Mouse (Mus musculus) CH12.LX (cell line): ENCODE measurements around the gene Vps72. TPM values are rescaled to one million over a fixed set of nuclear protein-coding genes. Genes with fewer than 3 reads are reported as not detected.

Experiments
- DNase-seq: peaks from one replicate; pipeline ENCODE4 v3.0.0-alpha.2; 2013; ENCODE audit errors: extremely low read depth
- H3K27ac ChIP-seq: 2 replicates; pipeline ENCODE4 v1.5.1; 2012; ENCODE audit warnings: low read depth, mild to moderate bottlenecking, control low read depth, moderate library complexity; ENCODE audit not compliant: insufficient read depth
- H3K27me3 ChIP-seq: replicated peaks from 2 replicates; pipeline ENCODE3; 2012; ENCODE audit warnings: inconsistent platforms
- H3K36me3 ChIP-seq, 2 experiments: replicated peaks in 1 of 2; 2 replicates each; pipeline versions ENCODE3 to v1.6.1; 2012; ENCODE audit warnings: inconsistent platforms in 1 of 2, low read length in 1 of 2, mild to moderate bottlenecking in 1 of 2, mixed read lengths in 1 of 2, moderate library complexity in 1 of 2; ENCODE audit not compliant: control insufficient read depth in 1 of 2, insufficient read depth in 1 of 2
- H3K4me1 ChIP-seq, 2 experiments: 2 replicates each; pipeline ENCODE4 v1.6.1; 2012; ENCODE audit warnings: inconsistent platforms in 1 of 2, moderate library complexity in 1 of 2; ENCODE audit not compliant: insufficient read depth in 2 of 2, control insufficient read depth in 1 of 2
- H3K4me2 ChIP-seq: 2 replicates; pipeline ENCODE4 v1.6.1; 2012; ENCODE audit warnings: low read depth, mild to moderate bottlenecking, control low read depth; ENCODE audit not compliant: poor library complexity, insufficient read depth, severe bottlenecking
- H3K4me3 ChIP-seq, 3 experiments: fragments of 150-350 bp in 1 of 3; sonication (generic) in 1 of 3; replicated peaks in 1 of 3; 2 replicates each; pipeline versions ENCODE3 to v1.5.1; 2011 to 2012; ENCODE audit warnings: low read depth in 2 of 3, low read length in 2 of 3, mild to moderate bottlenecking in 2 of 3, moderate library complexity in 2 of 3, control low read depth in 1 of 3, improper control_type of control experiment in 1 of 3, inconsistent platforms in 1 of 3, mixed read lengths in 1 of 3; ENCODE audit not compliant: poor library complexity in 1 of 3
- H3K79me2 ChIP-seq: replicated peaks from 2 replicates; pipeline ENCODE4 v1.6.1; 2012; ENCODE audit warnings: mild to moderate bottlenecking, moderate library complexity; ENCODE audit not compliant: control insufficient read depth, poor library complexity, insufficient read depth, severe bottlenecking; ENCODE audit errors: extremely low read depth
- H3K9ac ChIP-seq: 2 replicates; pipeline ENCODE4 v1.6.1; 2012; ENCODE audit warnings: low read depth, mild to moderate bottlenecking, control low read depth, moderate library complexity; ENCODE audit not compliant: insufficient read depth
- H3K9me3 ChIP-seq: replicated peaks from 2 replicates; pipeline ENCODE3; 2012; ENCODE audit warnings: low read length, inconsistent platforms, mixed read lengths
- CHD2 ChIP-seq: IDR thresholded peaks from 2 replicates; pipeline ENCODE4 v1.6.1; 2011; ENCODE audit warnings: low read length, improper control_type of control experiment
- CTCF ChIP-seq, 2 experiments: IDR thresholded peaks in 1 of 2; conservative IDR thresholded peaks in 1 of 2; 2 replicates each; pipeline ENCODE4 v1.5.1; 2011 to 2012; ENCODE audit warnings: low read depth in 2 of 2, low read length in 2 of 2, improper control_type of control experiment in 1 of 2, inconsistent platforms in 1 of 2, mild to moderate bottlenecking in 1 of 2, moderate library complexity in 1 of 2
- EP300 ChIP-seq: IDR thresholded peaks from 2 replicates; pipeline ENCODE4 v1.6.1; 2011; ENCODE audit warnings: low read length, improper control_type of control experiment
- GABPA ChIP-seq: IDR thresholded peaks from 2 replicates; pipeline ENCODE4 v1.6.1; 2012; ENCODE audit warnings: low read depth, low read length, improper control_type of control experiment, inconsistent platforms; ENCODE audit not compliant: insufficient replicate concordance
- IRF4 ChIP-seq: IDR thresholded peaks from 2 replicates; pipeline ENCODE4 v1.6.1; 2014; ENCODE audit warnings: low read depth, mild to moderate bottlenecking, inconsistent platforms, low read length, improper control_type of control experiment
- JUN ChIP-seq: IDR thresholded peaks from 2 replicates; pipeline ENCODE4 v1.6.1; 2011; ENCODE audit warnings: low read depth, mild to moderate bottlenecking, low read length, improper control_type of control experiment, moderate library complexity; ENCODE audit not compliant: insufficient read depth
- KAT2A ChIP-seq: IDR thresholded peaks from 2 replicates; pipeline ENCODE4 v1.6.1; 2012; ENCODE audit warnings: low read length, improper control_type of control experiment, inconsistent platforms; ENCODE audit not compliant: insufficient replicate concordance
- MAX ChIP-seq: IDR thresholded peaks from 2 replicates; pipeline ENCODE4 v1.6.1; 2011; ENCODE audit warnings: low read length, improper control_type of control experiment
- MAZ ChIP-seq: IDR thresholded peaks from 2 replicates; pipeline ENCODE4 v1.6.1; 2012; ENCODE audit warnings: low read depth, mild to moderate bottlenecking, inconsistent platforms, low read length, improper control_type of control experiment, moderate library complexity
- MEF2A ChIP-seq: IDR thresholded peaks from 2 replicates; pipeline ENCODE4 v1.6.1; 2014; ENCODE audit warnings: low read depth, mild to moderate bottlenecking, inconsistent platforms, low read length, improper control_type of control experiment, borderline replicate concordance
- MYC ChIP-seq: IDR thresholded peaks from 2 replicates; pipeline ENCODE4 v1.6.1; 2011; ENCODE audit warnings: low read depth, mild to moderate bottlenecking, improper control_type of control experiment, low read length
- PAX5 ChIP-seq: IDR thresholded peaks from 2 replicates; pipeline ENCODE4 v1.6.1; 2012; ENCODE audit warnings: low read length, inconsistent platforms, mixed read lengths
- RAD21 ChIP-seq: IDR thresholded peaks from 2 replicates; pipeline ENCODE4 v1.6.1; 2011; ENCODE audit warnings: low read depth, mild to moderate bottlenecking, low read length, improper control_type of control experiment, moderate library complexity
- RCOR1 ChIP-seq: conservative IDR thresholded peaks from 2 replicates; pipeline ENCODE4 v1.6.1; 2012; ENCODE audit warnings: low read depth, mild to moderate bottlenecking, inconsistent platforms, low read length, improper control_type of control experiment
- SIN3A ChIP-seq: IDR thresholded peaks from 2 replicates; pipeline ENCODE4 v1.6.1; 2012; ENCODE audit warnings: low read length, improper control_type of control experiment, inconsistent platforms
- SMC3 ChIP-seq: IDR thresholded peaks from 2 replicates; pipeline ENCODE4 v1.6.1; 2011; ENCODE audit warnings: low read depth, low read length, improper control_type of control experiment
- TBP ChIP-seq: conservative IDR thresholded peaks from 2 replicates; pipeline ENCODE4 v1.6.1; 2011; ENCODE audit warnings: low read depth, low read length, improper control_type of control experiment
- TCF12 ChIP-seq: IDR thresholded peaks from 2 replicates; pipeline ENCODE4 v1.6.1; 2014; ENCODE audit warnings: low read depth, mild to moderate bottlenecking, inconsistent platforms, low read length, improper control_type of control experiment
- UBTF ChIP-seq: IDR thresholded peaks from 2 replicates; pipeline ENCODE4 v1.6.1; 2012; ENCODE audit warnings: low read depth, mild to moderate bottlenecking, inconsistent platforms, low read length, improper control_type of control experiment, moderate library complexity
- USF1 ChIP-seq: IDR thresholded peaks from 2 replicates; pipeline ENCODE4 v1.6.1; 2014; ENCODE audit warnings: low read depth, mild to moderate bottlenecking, inconsistent platforms, low read length, improper control_type of control experiment
- ZMIZ1 ChIP-seq: IDR thresholded peaks from 2 replicates; pipeline ENCODE4 v1.6.1; 2012; ENCODE audit warnings: low read depth, mild to moderate bottlenecking, inconsistent platforms, low read length, improper control_type of control experiment
- ZNF384 ChIP-seq: IDR thresholded peaks from 2 replicates; pipeline ENCODE4 v1.6.1; 2012; ENCODE audit warnings: low read depth, low read length, improper control_type of control experiment, inconsistent platforms
- dilution Hi-C: fragments of 300-500 bp; cut with MboI; formaldehyde crosslinking; loops from 2 replicates; pipeline ENCODE4 v1.14.3; 2020; ENCODE audit warnings: low sequenced_read_pairs; ENCODE audit not compliant: extremely low pct_unique_long_range_greater_than_20kb, extremely low pct_ligation_motif_present
- in situ Hi-C: fragments of 300-500 bp; cut with MboI; formaldehyde crosslinking; loops from 3 replicates; pipeline ENCODE4 v1.14.3; 2019; ENCODE audit warnings: low sequenced_read_pairs, low pct_ligation_motif_present, low pct_unique_long_range_greater_than_20kb, mixed read lengths
- polyA plus RNA-seq: library from polyadenylated mRNA; unstranded; fragments of >175 nt; gene quantifications from 2 replicates; pipeline ENCODE4 v1.2.1, GENCODE M21; 2012; ENCODE audit warnings: low read depth; ENCODE audit not compliant: insufficient read length
- total RNA-seq, 2 experiments: library from RNA; depleted of rRNA; stranded (reverse); fragments of 300-350 nt in 1 of 2; fragments of >200 nt in 1 of 2; gene quantifications; 2 replicates each; pipeline ENCODE4 v1.2.3; 2012 to 2014

The Vps72 gene
- total and polyA plus RNA-seq, 3 experiments: 33.5 to 54.4 (median 34.1) TPM

DNA sequence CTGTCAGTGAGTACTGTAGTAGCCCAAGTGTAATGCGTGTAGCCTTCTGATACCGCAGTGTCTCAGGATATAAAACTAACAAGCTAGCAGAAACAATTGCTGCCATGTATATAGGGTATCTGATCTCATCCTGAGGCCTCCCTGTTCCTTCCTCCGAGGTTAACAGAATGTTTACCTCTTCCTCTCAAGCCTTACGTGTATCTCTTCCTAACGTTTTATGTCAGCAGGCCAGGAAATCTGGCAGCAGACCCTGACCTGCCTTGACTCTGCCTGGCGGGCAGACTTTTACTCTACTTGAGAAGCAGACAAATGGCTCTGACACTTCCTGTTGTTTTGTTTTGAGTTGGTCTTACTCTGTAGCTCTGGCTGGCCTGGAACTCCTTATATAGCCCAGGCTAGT, 10.8 kb downstream of the Vps72 start:
- H3K79me2 ChIP-seq: no peaks in the 10 kb centered on the region
- dilution Hi-C loops: no loop called here
- H3K9ac ChIP-seq: no peak overlapping the region
- no peak overlapping the region for H3K27ac ChIP-seq
- H3K9me3 ChIP-seq: no peaks in the 10 kb centered on the region
- H3K27me3 ChIP-seq: no peaks in the 10 kb centered on the region
- in situ Hi-C loops: no loop called here
- no peak overlapping the region for H3K4me2 ChIP-seq
- H3K36me3 ChIP-seq: peaks cover 43 to 78% of the 10 kb centered on the region in 2 experiments
- H3K4me3 ChIP-seq: no peak overlapping the region
- no peak for TF ChIP-seq SIN3A
- TF ChIP-seq CHD2: no peak
- TF ChIP-seq TBP: no peak
- TF ChIP-seq ZMIZ1: no peak
- no peak for TF ChIP-seq USF1
- TF ChIP-seq PAX5: no peak
- TF ChIP-seq SMC3: no peak
- no peak for TF ChIP-seq UBTF
- no peak for TF ChIP-seq MYC
- no peak for TF ChIP-seq IRF4
- TF ChIP-seq CTCF (conservative IDR thresholded peaks at IDR 0.05 in 1 of 2, IDR thresholded peaks at IDR 0.05 in 1 of 2; ENCODE audit: low read depth in 2 of 2, low read length in 2 of 2): no peak
- TF ChIP-seq ZNF384: no peak
- TF ChIP-seq MAZ: no peak
- no peaks in the 10 kb centered on the region for H3K4me1 ChIP-seq
- DNase-seq: no peak

DNA sequence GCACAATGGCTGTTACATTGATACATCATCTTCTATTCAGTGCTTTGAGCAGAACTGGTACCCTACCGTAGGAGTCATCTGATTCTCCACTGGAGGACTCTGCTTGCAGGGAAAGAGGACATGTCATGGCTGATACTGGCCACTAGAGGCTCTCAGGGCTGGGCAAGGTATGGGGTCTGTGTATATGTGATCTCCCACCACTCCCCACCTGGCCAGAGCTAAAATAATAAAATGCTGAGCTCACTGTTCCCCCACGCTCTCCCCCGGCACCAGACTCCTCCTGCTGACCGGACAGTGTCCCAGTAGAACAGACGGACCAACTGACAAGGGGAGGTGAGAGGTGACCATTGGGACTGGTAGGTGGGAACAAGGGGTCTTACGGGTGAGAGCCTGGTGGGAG, 13.4 kb downstream of the Vps72 start, which contains the start of gene Tmod4:
Gene Tmod4 (plus strand): TSS at position 231 of the 400 bp plus-strand sequence.
- H3K36me3 ChIP-seq: peaks cover 41 to 76% of the 10 kb centered on the region in 2 experiments
- no peak for DNase-seq
- dilution Hi-C loops: no loop called here

DNA sequence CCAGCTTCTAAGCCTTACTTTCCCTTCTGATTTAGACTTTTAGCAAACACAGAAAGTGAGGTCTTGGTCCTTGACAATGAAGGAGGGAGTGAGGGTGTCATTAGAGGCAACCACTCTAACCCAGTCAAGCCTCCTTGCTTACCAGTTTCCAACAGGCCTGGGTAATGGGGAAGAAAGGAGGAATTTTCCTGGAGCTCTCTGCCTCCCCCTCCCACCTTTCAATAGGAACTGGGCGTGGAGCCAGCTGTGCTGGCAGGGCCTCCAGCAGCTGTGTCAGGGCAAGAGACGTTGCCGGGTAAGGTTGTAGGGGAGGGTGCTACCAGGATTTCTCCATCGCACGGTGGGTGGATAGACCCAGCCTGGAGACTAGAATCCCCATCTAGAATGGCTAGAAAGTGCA, 14.2 kb downstream of the Vps72 start:
- H3K79me2 ChIP-seq: no peaks in the 10 kb centered on the region
- peaks cover 38 to 76% of the 10 kb centered on the region in 2 experiments for H3K36me3 ChIP-seq
- H3K9me3 ChIP-seq: no peaks in the 10 kb centered on the region
- no peak overlapping the region for H3K4me2 ChIP-seq
- no peak overlapping the region for H3K9ac ChIP-seq
- in situ Hi-C loops (no loop called here), dilution Hi-C loops (no loop called here)
- DNase-seq: no peak
- no peak overlapping the region for H3K27ac ChIP-seq
- no peak overlapping the region for H3K4me3 ChIP-seq
- no peaks in the 10 kb centered on the region for H3K4me1 ChIP-seq
- TF ChIP-seq EP300 (no peak), SIN3A (no peak), USF1 (no peak), CTCF (conservative IDR thresholded peaks at IDR 0.05 in 1 of 2, IDR thresholded peaks at IDR 0.05 in 1 of 2; ENCODE audit: low read depth in 2 of 2, low read length in 2 of 2) (no peak), MAX (no peak), RCOR1 (no peak), KAT2A (no peak), JUN (no peak), TBP (no peak), TCF12 (no peak), ZNF384 (no peak), GABPA (no peak)
- TF ChIP-seq, all 38 proteins: peak for 0
- H3K27me3 ChIP-seq: no peaks in the 10 kb centered on the region

More for the DNA sequence above, 13.4 kb downstream of the Vps72 start, which contains the start of gene Tmod4:
- Histone ChIP-seq H3K79me2 (no peaks in the 10 kb centered on the region), H3K27ac (no peak within 1 kb of the TSS), H3K27me3 (no peaks in the 10 kb centered on the region), H3K4me3 (no peak within 1 kb of the TSS), H3K9ac (no peak within 1 kb of the TSS), H3K4me2 (no peak within 1 kb of the TSS), H3K4me1 (no peaks in the 10 kb centered on the region), H3K9me3 (no peaks in the 10 kb centered on the region)
- in situ Hi-C loops: no loop called here
- TF ChIP-seq MAZ (no peak), CTCF (conservative IDR thresholded peaks at IDR 0.05 in 1 of 2, IDR thresholded peaks at IDR 0.05 in 1 of 2; ENCODE audit: low read depth in 2 of 2, low read length in 2 of 2) (peak; percentile 59 to 62), RAD21 (peak; percentile 9), TBP (no peak), MEF2A (no peak)
